Mouse (Mus musculus) thymus, adult 2 months (tissue): ENCODE measurements at regions not wholly inside any gene's neighbourhood (a gene's known extent, or its start where the extent isn't known, plus 50 kb on each side); places are given as distances from the start of the nearest gene placed in this dataset.

Experiments used
- DNase-seq: peaks from one replicate; pipeline ENCODE4 v3.0.0; 2021
- H3K27ac ChIP-seq: fragments of 200-500 bp; 2 replicates; pipeline ENCODE4 v1.5.1; 2012; ENCODE audit warnings: low read length, control low read depth; ENCODE audit not compliant: control insufficient read depth, insufficient read depth
- H3K27me3 ChIP-seq: fragments of 200-500 bp; 2 replicates; pipeline ENCODE4 v1.6.1; 2012; ENCODE audit warnings: mild to moderate bottlenecking, low read length, moderate library complexity, mixed read lengths; ENCODE audit not compliant: control insufficient read depth, insufficient read depth
- H3K36me3 ChIP-seq: fragments of 200-500 bp; 2 replicates; pipeline ENCODE4 v1.6.1; 2012; ENCODE audit warnings: mild to moderate bottlenecking, low read length, moderate library complexity; ENCODE audit not compliant: control insufficient read depth, insufficient read depth
- H3K4me1 ChIP-seq: fragments of 200-500 bp; replicated peaks from 2 replicates; pipeline ENCODE4 v1.6.1; 2012; ENCODE audit warnings: low read length; ENCODE audit not compliant: control insufficient read depth, insufficient read depth
- H3K4me3 ChIP-seq: fragments of 200-500 bp; 2 replicates; pipeline ENCODE4 v1.5.1; 2012; ENCODE audit warnings: mild to moderate bottlenecking, low read length, control low read depth, moderate library complexity; ENCODE audit not compliant: control insufficient read depth, insufficient read depth
- CTCF ChIP-seq: fragments of 200-500 bp; IDR thresholded peaks from 2 replicates; pipeline ENCODE4 v1.5.1; 2012; ENCODE audit warnings: mild to moderate bottlenecking, control low read depth, low read length, moderate library complexity, borderline replicate concordance; ENCODE audit not compliant: control insufficient read depth, poor library complexity, insufficient read depth; ENCODE audit errors: extremely low read depth
- POLR2A ChIP-seq: fragments of 200-500 bp; IDR thresholded peaks from 2 replicates; pipeline ENCODE4 v1.6.1; 2012; ENCODE audit warnings: mild to moderate bottlenecking, low read length, control low read depth, moderate library complexity; ENCODE audit not compliant: control insufficient read depth, poor library complexity, insufficient read depth; ENCODE audit errors: extremely low read depth
- WGBS: fragments of 180-500 bp; shearing (Covaris S2); methylation state at CpG from one replicate; pipeline ENCODE4 v1.1.7; 2018; 5-methylcytosine and 5-hydroxymethylcytosine counted together

DNA sequence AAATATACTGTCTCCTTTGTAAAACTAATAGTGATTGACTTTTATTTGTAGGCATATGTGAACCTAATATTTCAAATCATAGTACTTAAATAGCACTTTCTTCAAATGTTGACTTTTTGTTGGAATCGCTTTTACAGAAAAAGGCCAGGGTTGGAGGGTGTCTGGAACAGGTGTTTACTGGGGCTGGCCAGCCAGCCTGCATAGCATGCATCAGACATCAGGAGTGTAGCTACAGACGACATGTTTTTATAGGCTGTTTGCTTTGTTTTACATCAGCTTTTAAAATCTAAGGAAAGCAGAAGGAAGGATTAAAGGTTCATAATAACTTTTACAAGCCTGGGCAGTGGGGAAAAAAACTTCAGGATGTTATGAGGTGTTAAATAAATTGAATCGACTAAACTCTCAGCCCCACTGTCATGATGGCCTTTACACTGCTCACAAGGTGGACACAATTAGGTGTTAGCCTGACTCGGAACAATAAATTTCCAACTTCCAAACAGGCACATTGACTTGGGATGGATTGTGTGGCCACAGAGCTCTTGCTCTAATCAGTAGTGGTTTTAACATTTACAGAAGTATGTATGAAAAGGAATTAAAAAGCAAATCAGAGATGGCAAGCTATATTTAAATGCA is 66.0 kb downstream of the Rbm43 start:
- 89% methylated on average over 4 of the region's 4 CpGs for WGBS
- Histone ChIP-seq H3K27ac (no peak overlapping the region), H3K4me1 (no peaks in the 10 kb centered on the region; the same call in 1 of the 2 replicates), H3K27me3 (no peaks in the 10 kb centered on the region), H3K4me3 (no peak overlapping the region), H3K36me3 (no peaks in the 10 kb centered on the region)
- no peak for DNase-seq
- TF ChIP-seq CTCF (no peak), POLR2A (no peak)

DNA sequence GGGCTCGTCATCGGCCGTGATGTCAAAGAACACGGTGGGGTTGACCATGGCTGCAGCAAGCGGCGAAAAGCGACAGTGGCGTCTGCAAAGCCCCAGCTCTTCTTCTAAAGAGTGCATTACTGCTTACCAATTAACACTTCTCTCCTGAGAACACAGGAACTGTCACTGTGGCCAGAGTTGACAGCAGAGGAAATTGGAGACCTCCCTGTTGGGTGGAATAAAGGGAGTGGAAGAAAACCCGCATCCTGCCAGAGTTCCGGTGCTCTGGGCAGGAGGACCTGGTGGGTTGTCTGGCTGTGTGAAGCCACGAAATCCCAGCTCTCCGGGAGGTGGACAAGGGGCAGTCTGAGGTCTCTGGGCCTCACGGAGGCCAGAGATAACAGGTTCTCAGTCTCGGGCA is 63.4 kb downstream of the Rbm43 start:
- no peak for TF ChIP-seq POLR2A
- no peak for TF ChIP-seq CTCF
- Histone ChIP-seq H3K27ac (no peak overlapping the region), H3K4me3 (no peak overlapping the region), H3K27me3 (no peaks in the 10 kb centered on the region), H3K4me1 (no peaks in the 10 kb centered on the region; the same call in 1 of the 2 replicates), H3K36me3 (no peaks in the 10 kb centered on the region)
- WGBS, result 18% methylated on average over 14 of the region's 14 CpGs
- DNase-seq, result no peak
